Mouse (Mus musculus) embryonic facial prominence, embryonic 12.5 days (tissue): ENCODE results near the gene Gm42791. TPM values are rescaled to one million over a fixed set of nuclear protein-coding genes. Genes with fewer than 3 reads are reported as not detected.

Source experiments
- ATAC-seq: fragments of 200-750 bp; cut with Nextera tagmentation; 2 replicates; pipeline ENCODE4 v1.8.0; 2017; ENCODE audit not compliant: insufficient number of reproducible peaks, insufficient read depth, low FRiP score, low TSS enrichment
- H3K27ac ChIP-seq: fragments of 300-500 bp; sonication (generic); 2 replicates; pipeline ENCODE4 v1.5.1; 2016; ENCODE audit warnings: mild to moderate bottlenecking
- H3K27me3 ChIP-seq: fragments of 300-500 bp; sonication (generic); 2 replicates; pipeline ENCODE4 v1.6.1; 2016; ENCODE audit warnings: mild to moderate bottlenecking, moderate library complexity
- H3K36me3 ChIP-seq: fragments of 300-500 bp; sonication (generic); 2 replicates; pipeline ENCODE4 v1.6.1; 2016; ENCODE audit warnings: mild to moderate bottlenecking
- H3K4me1 ChIP-seq: fragments of 300-500 bp; sonication (generic); 2 replicates; pipeline ENCODE4 v1.6.1; 2016
- H3K4me2 ChIP-seq: fragments of 300-500 bp; sonication (generic); replicated peaks from 2 replicates; pipeline ENCODE4 v1.6.1; 2016; ENCODE audit warnings: mild to moderate bottlenecking, moderate library complexity
- H3K4me3 ChIP-seq: fragments of 300-500 bp; sonication (generic); 2 replicates; pipeline ENCODE4 v1.5.1; 2016; ENCODE audit warnings: mild to moderate bottlenecking
- H3K9ac ChIP-seq: fragments of 300-500 bp; sonication (generic); 2 replicates; pipeline ENCODE4 v1.6.1; 2016; ENCODE audit warnings: mild to moderate bottlenecking, moderate library complexity
- H3K9me3 ChIP-seq: fragments of 300-500 bp; sonication (generic); 2 replicates; pipeline ENCODE4 v1.6.1; 2016; ENCODE audit warnings: mild to moderate bottlenecking, moderate library complexity
- WGBS: fragments of 180-500 bp; shearing (Covaris S2); methylation state at CpG from one replicate; pipeline ENCODE4 v1.1.7; 2016; 5-methylcytosine and 5-hydroxymethylcytosine counted together
- polyA plus RNA-seq: library from polyadenylated mRNA; unstranded; fragments of >200 nt; fragmentation: Nextera tagmentation; extraction: Ambion mirVana; gene quantifications from 2 replicates; pipeline ENCODE4 v1.2.1, GENCODE M21; 2016

Gm42791 gene
- polyA plus RNA-seq, 1 experiment from 2014 or later = 3.4 TPM

GRCm38 (mm10) chr5:148912262-148912661, 82.7 kb downstream of the Gm42791 start:
- Histone ChIP-seq H3K36me3 (peaks cover 36% of the 10 kb centered on the region), H3K4me1 (peaks cover 15% of the 10 kb centered on the region), H3K4me3 (no peak overlapping the region), H3K27me3 (no peaks in the 10 kb centered on the region), H3K4me2 (no peak overlapping the region), H3K9ac (no peak overlapping the region), H3K9me3 (no peaks in the 10 kb centered on the region), H3K27ac (no peak overlapping the region)
- ATAC-seq = no peak
- 43% methylated on average over 3 of the region's 3 CpGs for WGBS

- WGBS = 91% methylated on average over 4 of the region's 4 CpGs
- no peaks in the 10 kb centered on the region for H3K27me3 ChIP-seq
- peaks cover 33% of the 10 kb centered on the region for H3K36me3 ChIP-seq
- no peak overlapping the region for H3K4me3 ChIP-seq
- no peak for ATAC-seq
- H3K27ac ChIP-seq = no peak overlapping the region
- no peak overlapping the region for H3K9ac ChIP-seq
- H3K4me2 ChIP-seq = no peak overlapping the region
- H3K9me3 ChIP-seq = no peaks in the 10 kb centered on the region
- H3K4me1 ChIP-seq = peaks cover 15% of the 10 kb centered on the region
These were observed 84.9 kb downstream of the Gm42791 start for GRCm38 (mm10) chr5:148910066-148910465.

GRCm38 (mm10) chr5:148909402-148909801, 85.5 kb downstream of the Gm42791 start:
- H3K9me3 ChIP-seq = no peaks in the 10 kb centered on the region
- peaks cover 33% of the 10 kb centered on the region for H3K36me3 ChIP-seq
- ATAC-seq = no peak
- no peak overlapping the region for H3K4me2 ChIP-seq
- no peak overlapping the region for H3K4me3 ChIP-seq
- no peak overlapping the region for H3K9ac ChIP-seq
- H3K27me3 ChIP-seq = no peaks in the 10 kb centered on the region
- peak overlapping the region; percentile 57; the same call in 1 of the 2 replicates for H3K27ac ChIP-seq
- WGBS = 43% methylated on average over 6 of the region's 6 CpGs
- peaks cover 15% of the 10 kb centered on the region for H3K4me1 ChIP-seq

DNA sequence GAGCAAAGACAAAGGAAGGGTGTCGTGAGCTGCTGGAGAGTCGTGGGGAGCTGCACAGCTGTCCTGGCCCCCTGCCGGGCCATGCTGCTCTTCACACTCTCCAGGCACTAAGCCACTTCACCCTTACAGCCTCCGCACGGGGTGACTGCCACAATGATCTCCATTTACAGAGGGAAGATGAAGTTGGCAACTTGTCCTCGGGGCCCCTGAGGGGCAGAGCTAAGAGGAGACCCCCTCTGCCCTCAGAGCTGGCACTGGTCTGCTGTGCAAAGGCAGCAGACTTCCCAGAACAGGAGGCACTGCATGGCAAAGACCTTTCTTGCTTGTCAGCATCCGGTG, 85.9 kb downstream of the Gm42791 start:
- Histone ChIP-seq H3K4me3 (no peak overlapping the region), H3K27ac (peak overlapping the region; percentile 57; the same call in 1 of the 2 replicates), H3K9me3 (no peaks in the 10 kb centered on the region), H3K4me1 (peaks cover 15% of the 10 kb centered on the region), H3K36me3 (peaks cover 34% of the 10 kb centered on the region), H3K4me2 (no peak overlapping the region), H3K9ac (no peak overlapping the region), H3K27me3 (no peaks in the 10 kb centered on the region)
- WGBS = 33% methylated on average over 7 of the region's 7 CpGs
- ATAC-seq = no peak

GRCm38 (mm10) chr5:148908191-148909056, 86.5 kb downstream of the Gm42791 start:
- Histone ChIP-seq H3K27ac (0 out of 2 replicates have a peak overlapping the region, but pooled peaks have one; percentile 30), H3K4me3 (no peak overlapping the region)

DNA sequence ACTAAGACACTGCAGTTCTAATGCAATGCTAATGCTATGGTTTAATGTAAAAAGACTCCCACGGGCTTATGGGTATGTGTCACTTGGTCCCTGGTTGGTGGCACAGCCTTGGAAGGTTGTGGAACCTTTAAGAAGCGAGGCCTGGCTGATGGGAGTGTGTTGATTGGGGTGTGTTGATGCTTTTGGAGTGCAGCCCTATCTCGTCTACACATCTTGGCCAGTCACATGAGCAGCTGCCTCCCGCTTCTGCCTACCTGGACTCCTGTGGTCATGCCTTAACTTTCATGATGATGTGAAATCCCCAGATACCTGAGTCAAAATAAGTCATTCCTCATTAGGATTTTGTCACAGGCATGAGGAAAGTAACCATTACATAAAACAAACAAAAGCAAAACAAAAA, 88.6 kb downstream of the Gm42791 start:
- WGBS = 81% methylated on average over 4 of the region's 4 CpGs
- H3K4me2 ChIP-seq = no peak overlapping the region
- no peak overlapping the region for H3K4me3 ChIP-seq
- peaks cover 15% of the 10 kb centered on the region for H3K4me1 ChIP-seq
- H3K9ac ChIP-seq = no peak overlapping the region
- ATAC-seq = no peak
- H3K27ac ChIP-seq = no peak overlapping the region
- peaks cover 38% of the 10 kb centered on the region for H3K36me3 ChIP-seq
- H3K27me3 ChIP-seq = no peaks in the 10 kb centered on the region
- H3K9me3 ChIP-seq = no peaks in the 10 kb centered on the region

More at GRCm38 (mm10) chr5:148908191-148909056, 86.5 kb downstream of the Gm42791 start:
- WGBS = 74% methylated on average over 17 of the region's 17 CpGs
- no peaks in the 10 kb centered on the region for H3K27me3 ChIP-seq
- H3K4me1 ChIP-seq = peaks cover 15% of the 10 kb centered on the region
- H3K4me2 ChIP-seq = no peak overlapping the region
- H3K9me3 ChIP-seq = no peaks in the 10 kb centered on the region
- ATAC-seq = peak; percentile 43; the same call in 1 of the 2 replicates
- H3K9ac ChIP-seq = no peak overlapping the region
- peaks cover 36% of the 10 kb centered on the region for H3K36me3 ChIP-seq

DNA sequence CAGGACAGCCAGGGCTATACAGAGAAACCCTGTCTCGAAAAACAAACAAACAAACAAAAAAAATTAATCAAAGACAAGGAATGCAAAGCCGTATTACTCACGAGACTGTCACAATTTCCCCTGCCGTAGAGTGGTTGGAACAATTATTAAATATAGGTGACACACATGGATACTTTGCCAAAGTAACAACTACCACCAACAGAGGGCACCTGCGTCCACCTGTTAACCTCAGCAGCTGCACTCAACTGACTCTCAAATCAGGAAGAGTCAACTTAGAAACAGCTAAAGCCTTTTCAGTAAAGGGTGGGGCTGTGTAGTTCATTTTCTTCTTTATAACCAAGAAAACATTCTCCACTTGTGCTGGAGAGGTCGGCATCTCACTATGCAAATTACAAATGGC, 90.1 kb downstream of the Gm42791 start:
- ATAC-seq = no peak
- Histone ChIP-seq H3K36me3 (peaks cover 31% of the 10 kb centered on the region), H3K9ac (no peak overlapping the region), H3K4me1 (peaks cover 15% of the 10 kb centered on the region), H3K9me3 (no peaks in the 10 kb centered on the region), H3K4me2 (no peak overlapping the region), H3K4me3 (no peak overlapping the region), H3K27ac (no peak overlapping the region), H3K27me3 (no peaks in the 10 kb centered on the region)
- WGBS = 68% methylated on average over 6 of the region's 6 CpGs

DNA sequence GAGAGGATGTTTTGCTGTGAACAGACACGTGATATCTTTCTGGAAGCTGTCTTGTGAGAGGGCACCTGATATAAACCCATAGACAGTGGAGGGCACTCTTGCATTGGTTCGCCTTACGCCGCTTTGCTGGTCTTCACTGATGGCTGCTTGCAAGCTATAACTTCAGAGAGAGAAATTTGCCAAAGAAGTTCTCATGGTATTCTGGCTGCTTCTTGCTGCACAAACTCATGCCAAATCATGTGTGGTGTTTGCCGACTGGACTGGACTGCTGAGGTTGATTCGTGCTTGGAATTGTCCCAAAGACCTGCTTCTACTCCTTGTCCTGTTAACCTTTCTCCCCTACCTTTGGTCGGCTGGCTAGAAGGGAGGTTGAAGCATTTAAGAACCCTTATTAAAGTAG, 95.6 kb downstream of the Gm42791 start:
- Histone ChIP-seq H3K36me3 (peaks cover 25% of the 10 kb centered on the region), H3K4me3 (no peak overlapping the region), H3K4me1 (peaks cover 9% of the 10 kb centered on the region; the same call in 1 of the 2 replicates), H3K9ac (no peak overlapping the region), H3K9me3 (no peaks in the 10 kb centered on the region), H3K4me2 (no peak overlapping the region), H3K27me3 (no peaks in the 10 kb centered on the region), H3K27ac (no peak overlapping the region)
- WGBS = 93% methylated on average over 7 of the region's 7 CpGs
- no peak for ATAC-seq

DNA sequence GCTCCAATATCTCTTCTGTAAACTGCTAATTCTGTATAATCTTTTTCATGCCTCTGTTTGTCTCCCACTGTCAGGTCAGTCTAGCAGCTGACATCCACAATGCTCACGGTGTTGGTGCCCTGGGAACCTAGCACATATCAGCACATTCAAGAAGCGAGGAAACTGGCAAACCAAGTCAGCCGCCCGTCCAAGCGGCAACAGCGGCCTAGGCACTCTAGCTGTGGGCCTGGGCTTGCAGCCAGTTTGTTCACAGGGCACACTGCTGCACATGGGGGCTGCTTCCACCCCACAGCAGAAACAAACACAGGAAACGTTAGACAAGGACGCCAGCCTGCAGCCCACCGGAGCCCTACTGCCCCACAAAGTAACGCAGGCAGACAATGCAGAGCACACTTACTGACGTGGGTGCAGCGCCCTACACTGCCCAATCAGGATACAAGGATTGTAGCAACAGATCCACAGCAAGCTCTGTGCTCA, 97.0 kb downstream of the Gm42791 start:
- WGBS = 77% methylated on average over 12 of the region's 12 CpGs
- Histone ChIP-seq H3K27ac (no peak overlapping the region), H3K4me3 (no peak overlapping the region), H3K4me2 (no peak overlapping the region), H3K9me3 (no peaks in the 10 kb centered on the region), H3K27me3 (no peaks in the 10 kb centered on the region), H3K9ac (no peak overlapping the region), H3K36me3 (peaks cover 17% of the 10 kb centered on the region), H3K4me1 (peaks cover 9% of the 10 kb centered on the region; the same call in 1 of the 2 replicates)
- no peak for ATAC-seq

GRCm38 (mm10) chr5:148897069-148897702, 97.8 kb downstream of the Gm42791 start:
- Histone ChIP-seq H3K4me2 (no peak overlapping the region), H3K4me3 (no peak overlapping the region), H3K9me3 (no peaks in the 10 kb centered on the region), H3K27me3 (no peaks in the 10 kb centered on the region), H3K36me3 (peaks cover 23% of the 10 kb centered on the region), H3K9ac (no peak overlapping the region), H3K4me1 (peaks cover 9% of the 10 kb centered on the region; the same call in 1 of the 2 replicates), H3K27ac (no peak overlapping the region)
- 81% methylated on average over 14 of the region's 14 CpGs for WGBS
- no peak for ATAC-seq

DNA sequence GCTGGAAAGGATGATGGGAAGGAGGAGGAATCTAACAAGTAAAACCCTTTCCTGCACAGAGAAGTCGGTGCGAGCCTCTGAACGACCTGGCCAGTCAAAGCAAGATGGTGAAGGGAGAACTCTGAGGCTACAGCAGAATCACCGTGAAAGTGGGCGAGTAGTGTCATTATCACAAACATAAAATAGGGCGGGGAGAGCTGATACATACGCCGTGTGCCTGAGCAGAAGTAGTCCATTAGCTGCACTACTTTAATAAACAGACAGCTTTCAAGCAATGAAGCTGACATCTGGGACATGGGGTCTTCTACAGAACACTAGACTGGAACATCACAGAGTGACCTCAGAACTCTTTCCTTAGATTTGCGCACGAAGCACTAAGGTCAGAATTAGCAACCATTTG, 98.4 kb downstream of the Gm42791 start:
- ATAC-seq = no peak
- H3K27ac ChIP-seq = no peak overlapping the region
- WGBS = 88% methylated on average over 10 of the region's 10 CpGs

DNA sequence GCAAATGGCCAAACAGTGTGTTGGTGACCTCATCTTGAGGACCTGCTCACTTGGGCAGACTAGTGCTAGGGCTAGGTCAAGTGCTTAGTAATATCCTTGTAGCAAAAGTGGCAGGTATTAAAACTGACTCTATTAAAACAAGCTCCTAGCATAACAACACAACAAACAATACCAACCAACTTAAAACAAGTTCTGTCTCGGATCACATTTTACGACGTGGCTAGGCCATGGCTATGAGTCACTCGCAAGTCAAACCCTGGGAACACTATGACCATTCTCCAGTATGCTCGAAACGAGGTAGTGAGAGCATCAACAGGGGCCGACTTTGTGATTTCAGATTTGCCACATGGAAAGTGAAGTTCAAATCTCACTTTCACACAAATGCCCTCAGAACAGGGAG, 99.1 kb downstream of the Gm42791 start:
- Histone ChIP-seq H3K9ac (no peak overlapping the region), H3K27ac (no peak overlapping the region), H3K36me3 (peaks cover 31% of the 10 kb centered on the region), H3K27me3 (no peaks in the 10 kb centered on the region), H3K4me1 (peaks cover 9% of the 10 kb centered on the region; the same call in 1 of the 2 replicates), H3K4me2 (no peak overlapping the region), H3K4me3 (no peak overlapping the region), H3K9me3 (no peaks in the 10 kb centered on the region)
- ATAC-seq = no peak
- 86% methylated on average over 7 of the region's 7 CpGs for WGBS

More for the DNA sequence above, 98.4 kb downstream of the Gm42791 start:
- H3K4me1 ChIP-seq = peaks cover 9% of the 10 kb centered on the region; the same call in 1 of the 2 replicates
- no peaks in the 10 kb centered on the region for H3K9me3 ChIP-seq
- H3K27me3 ChIP-seq = no peaks in the 10 kb centered on the region
- no peak overlapping the region for H3K4me3 ChIP-seq
- no peak overlapping the region for H3K4me2 ChIP-seq
- H3K9ac ChIP-seq = no peak overlapping the region
- peaks cover 26% of the 10 kb centered on the region for H3K36me3 ChIP-seq
